Mouse (Mus musculus): Measurements from ENCODE around the gene Trim11.

Gene Trim11

DNA sequence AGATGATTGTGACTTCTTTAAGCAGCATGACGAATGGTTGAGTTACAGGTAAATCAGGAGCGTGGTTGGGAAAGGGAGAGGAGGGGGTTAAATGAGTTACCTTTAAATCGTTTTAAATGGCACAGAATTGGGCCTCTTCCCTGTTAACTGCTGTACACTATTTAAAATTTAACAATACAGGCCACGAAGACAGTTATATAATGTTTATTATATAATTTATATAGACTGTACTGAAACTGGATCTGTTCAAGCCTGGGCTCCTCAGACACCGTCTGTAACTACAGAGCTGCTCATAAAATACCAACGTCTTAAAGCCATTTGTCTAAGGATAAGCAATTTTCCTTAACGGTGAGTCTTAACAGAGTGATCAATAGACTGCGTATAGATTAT lies 22.0 kb upstream of the Trim11 start:
- no peak for DNase-seq (ENCODE audit: extremely low read depth, low read depth)

DNA sequence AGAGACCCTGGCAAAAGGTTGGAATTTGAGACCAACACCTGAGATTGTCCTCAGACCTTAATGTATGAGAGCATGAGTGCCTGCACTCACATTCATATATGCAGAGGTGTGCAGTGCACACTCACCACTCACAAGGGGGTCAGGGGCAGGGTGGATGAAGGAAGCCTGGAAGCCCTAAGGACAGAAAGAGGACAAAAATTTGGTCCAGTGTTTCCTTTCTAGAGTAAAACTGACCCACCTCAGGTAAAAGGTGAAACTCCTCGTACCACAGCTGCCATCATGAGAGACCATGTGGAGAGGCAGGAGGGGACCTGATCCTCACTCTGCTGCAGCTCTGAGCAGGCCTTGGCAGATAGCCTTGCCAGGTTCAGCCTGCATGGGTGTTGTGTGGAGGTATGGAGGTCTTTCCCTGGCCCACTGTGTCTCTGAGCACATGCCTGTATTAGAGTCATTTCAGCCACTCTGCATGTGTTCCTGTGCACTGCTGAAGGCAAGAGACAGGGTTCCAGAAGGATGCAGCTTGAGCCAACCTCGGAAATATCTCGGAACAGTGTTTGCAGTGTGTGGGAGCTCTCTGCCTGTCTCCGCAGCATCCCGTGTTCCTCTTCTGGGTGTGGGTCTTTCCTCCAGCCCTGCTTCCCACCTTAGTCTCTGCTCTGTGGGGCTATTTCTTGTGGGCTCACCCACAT lies 20.5 kb upstream of the Trim11 start:
- no peak for DNase-seq (ENCODE audit: extremely low read depth, low read depth)

DNA sequence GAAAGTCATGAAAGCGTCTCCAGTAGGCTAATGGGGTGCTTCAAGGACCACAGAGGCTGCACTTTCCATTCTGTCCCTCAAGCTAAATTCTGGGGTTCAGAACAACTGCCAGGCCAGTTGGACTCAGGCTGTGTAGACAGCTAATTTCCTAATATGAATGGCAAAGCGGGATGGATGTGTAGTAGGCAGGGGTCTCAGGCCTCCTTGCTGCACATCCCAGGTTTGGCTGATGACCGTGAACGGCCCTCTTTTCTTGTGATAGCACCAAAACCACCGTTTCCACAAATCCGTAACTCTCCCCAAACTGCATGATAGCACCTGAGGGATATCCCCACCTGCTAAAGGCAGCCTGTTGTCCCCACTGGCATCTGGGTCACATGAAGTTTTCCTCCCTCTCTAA lies 19.4 kb upstream of the Trim11 start:
- no peak for DNase-seq (ENCODE audit: extremely low read depth, low read depth)

DNA sequence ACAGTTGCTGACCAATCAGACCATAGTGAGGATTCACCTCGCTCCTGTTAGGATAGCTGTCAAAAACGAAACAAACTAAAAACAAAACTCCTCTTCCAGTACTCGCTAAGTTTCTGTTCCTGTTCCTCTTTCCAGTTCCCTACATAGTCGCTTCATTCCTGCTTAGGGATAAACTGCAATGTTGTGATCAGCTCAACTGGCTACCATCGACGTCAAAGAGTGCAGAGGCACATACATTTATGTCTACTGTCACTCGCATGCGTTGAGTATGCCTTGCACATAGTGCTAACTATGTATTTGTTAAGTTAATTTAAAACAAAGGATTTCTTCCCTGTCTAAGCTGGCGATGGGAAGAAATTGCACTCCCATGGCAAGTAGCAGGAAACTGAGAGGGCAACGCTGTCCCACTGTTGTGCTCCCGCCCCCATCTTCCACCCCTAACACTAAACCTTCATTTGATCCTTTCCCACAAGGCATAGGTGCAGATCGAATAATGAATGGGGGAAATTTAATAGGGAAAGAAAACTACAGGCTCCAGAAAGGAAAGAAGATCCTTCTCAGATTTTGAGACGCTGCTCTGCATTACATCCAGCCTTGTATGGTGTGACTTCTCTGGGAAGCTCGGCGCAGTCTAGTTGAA lies 18.6 kb upstream of the Trim11 start:
- no peak for DNase-seq (ENCODE audit: extremely low read depth, low read depth)

DNA sequence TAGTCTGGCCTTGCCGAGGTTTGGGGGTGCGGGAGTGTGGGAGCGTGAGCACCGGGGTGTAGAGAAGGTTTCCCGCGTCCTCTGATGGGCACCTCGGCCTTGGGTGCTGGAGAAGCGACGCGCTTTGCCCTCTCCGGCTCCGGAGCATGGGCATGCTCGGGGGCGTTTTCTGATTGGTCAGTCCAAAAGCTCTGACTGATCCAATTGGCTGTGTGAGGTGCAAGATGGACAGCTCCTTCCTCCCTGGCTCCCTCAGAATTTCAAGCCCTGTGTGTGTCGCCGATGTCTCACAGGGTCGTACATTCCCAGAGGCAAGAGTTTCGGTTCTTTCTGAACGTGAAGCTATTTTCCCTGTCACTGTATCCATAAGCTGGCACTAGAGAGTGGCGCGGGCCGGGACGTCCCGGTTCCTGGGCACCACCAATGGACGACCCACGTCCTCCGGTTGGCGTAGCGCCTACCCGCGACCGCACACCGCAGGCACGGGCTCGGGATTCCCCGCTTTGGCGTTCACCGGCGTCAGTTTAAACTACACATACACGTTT lies 17.9 kb upstream of the Trim11 start:
- DNase-seq (ENCODE audit: extremely low read depth, low read depth): no peak

DNA sequence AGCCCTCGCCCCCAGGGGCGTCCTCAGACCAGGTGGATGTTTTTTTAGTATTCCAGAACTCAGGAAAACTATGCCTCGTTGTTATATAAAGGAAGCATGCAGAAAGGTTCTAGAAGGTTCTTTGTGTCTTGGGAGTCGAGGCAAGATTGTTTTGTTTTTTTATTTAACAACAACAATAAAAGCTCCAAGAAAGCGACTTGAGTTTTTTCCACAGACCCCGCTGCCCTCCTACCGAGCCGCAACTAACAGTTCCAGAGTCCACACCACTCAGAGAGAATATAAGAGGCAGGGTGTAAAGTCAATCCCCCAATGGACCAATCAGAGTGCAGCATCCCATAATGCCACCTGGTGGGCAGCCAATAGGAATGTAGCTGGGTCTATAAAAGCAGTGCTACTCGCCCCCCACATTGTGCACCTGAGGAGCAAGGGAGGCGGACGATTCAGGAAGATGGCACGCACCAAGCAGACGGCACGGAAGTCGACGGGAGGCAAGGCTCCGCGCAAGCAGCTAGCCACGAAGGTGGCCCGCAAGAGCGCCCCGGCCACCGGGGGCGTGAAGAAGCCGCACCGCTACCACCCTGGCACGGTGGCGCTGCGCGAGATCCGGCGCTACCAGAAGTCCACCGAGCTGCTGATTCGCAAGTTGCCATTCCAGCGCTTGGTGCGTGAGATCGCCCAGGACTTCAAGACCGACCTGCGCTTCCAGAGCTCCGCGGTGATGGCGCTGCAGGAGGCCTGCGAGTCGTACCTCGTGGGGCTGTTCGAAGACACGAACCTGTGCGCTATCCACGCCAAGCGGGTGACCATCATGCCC lies 16.3 kb upstream of the Trim11 start:
- DNase-seq (ENCODE audit: extremely low read depth, low read depth): no peak

DNA sequence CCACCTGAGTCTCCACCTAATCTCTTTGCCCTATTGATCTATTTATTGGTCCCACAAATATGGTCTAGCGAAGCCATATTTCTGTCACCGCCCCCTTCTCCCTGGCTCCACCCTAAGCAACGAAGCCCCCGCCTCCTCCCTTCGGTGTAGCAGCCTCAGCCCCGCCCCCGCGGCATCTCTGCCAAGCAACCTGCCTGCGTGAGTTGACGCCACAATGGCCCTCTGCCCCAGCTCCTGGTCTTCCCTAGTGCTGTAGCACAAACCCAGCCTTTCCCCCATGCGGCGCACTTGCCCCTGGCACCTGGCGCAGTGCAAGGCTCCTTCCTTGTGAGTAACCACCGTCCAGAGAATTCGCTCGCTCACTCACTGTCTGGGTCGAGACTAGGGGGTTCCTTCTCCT lies 14.3 kb upstream of the Trim11 start:
- no peak for DNase-seq (ENCODE audit: extremely low read depth, low read depth)

DNA sequence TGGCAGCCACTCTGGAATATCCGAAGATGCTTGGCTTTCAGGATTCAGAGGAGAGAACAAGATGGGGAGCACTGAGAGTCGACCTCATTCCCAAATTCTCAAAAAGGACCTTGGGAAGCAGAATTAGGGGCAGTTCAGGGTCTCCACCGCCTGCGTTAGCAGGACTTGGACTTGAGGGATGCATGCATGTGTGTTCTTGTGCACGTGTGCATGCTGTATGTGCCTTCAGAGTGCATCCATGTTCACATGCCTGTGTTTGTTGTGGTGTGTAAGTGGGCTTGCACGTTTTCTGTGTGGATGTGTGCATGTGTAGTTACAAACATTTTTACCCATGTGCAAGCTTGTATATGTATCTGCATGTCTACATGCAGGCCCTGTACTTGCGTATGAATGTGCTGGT lies 13.7 kb upstream of the Trim11 start:
- DNase-seq (ENCODE audit: extremely low read depth, low read depth): no peak

DNA sequence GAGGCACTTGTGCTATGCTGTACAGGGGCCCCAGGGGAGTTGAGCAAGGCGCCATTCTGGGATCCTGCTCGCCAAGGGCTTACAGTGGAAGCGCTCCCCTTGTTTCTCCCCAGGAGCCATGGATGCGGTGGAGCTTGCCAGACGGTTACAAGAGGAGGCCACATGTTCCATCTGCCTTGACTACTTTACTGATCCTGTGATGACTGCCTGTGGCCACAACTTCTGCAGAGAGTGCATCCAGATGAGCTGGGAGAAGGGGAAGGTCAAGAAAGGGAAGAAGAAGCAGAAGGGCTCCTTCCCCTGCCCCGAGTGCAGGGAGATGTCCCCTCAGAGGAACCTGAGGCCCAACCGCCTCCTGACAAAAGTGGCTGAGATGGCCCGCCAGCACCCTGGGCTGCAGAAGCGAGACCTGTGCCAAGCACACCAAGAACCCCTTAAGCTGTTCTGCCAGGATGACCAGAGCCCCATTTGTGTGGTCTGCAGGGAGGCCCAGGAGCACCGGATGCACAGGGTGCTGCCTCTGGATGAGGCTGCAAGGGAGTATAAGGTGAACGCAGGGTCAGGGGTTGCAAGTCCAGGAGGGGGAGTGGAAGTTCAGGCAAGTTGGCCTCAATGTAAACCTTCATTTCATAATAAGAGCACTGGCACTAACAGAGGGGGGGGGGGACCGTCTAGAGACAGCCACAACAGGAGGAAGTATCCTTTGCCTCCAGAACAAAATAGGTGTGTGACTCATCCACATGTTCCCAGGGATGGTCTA lies 12.7 kb upstream of the Trim11 start:
- DNase-seq (ENCODE audit: extremely low read depth, low read depth): no peak

DNA sequence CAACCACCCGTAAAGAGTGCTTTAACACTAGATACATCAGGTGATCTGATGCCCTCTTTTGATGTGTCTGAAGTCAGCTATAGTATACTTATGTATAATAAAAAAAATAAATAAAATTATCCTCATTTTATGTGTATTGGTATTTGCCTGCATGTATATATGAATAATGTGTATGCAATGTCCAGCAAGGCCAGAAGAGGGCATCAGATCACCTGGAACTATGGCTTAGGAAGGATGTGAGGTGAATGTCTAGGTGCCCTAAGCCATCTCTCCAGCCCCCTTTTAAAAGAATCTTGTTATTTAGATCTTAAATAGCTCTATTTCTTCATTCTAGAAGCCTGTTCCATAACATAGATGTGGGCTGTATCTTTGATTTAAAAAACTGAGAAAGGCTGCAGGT lies 10.5 kb upstream of the Trim11 start:
- DNase-seq (ENCODE audit: extremely low read depth, low read depth): peak; percentile 20

DNA sequence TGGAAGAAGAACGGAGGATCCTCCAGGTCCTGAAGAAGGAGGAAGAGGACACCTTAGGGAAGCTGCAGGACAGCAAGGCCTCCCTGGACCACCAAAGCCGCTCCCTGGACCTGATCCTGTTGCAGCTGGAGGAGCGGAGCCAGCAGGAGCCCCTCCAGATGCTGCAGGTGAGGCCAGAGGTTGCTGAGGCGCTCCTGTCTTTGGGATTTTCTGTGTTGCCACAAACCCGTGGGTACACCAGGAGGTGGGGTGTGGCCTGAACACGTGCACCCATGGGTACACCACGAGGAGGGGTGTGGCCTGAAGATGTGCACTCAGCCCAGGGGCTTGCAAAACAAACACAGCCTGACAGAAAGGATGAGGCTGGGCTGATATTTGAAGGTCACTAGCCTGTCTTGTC lies 9.3 kb upstream of the Trim11 start:
- no peak for DNase-seq (ENCODE audit: extremely low read depth, low read depth)

DNA sequence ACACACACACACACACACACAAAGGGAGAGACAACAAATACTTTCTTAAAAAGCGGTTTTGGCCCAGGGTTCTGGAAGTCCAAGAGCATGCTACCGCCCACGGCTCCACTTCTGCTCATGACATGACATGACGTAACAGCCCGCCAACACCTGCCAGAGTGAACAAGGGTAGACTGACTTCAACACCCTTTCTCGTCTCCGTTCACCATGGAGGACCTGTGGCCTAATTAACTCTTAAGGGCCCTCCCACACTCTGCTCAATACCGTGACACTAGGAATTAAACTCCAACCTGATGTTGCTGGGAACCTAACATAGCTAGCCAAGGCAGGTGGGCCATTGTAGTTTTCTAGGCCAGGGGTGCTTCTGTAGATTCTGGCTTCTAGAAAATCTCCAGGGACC lies 8.9 kb upstream of the Trim11 start:
- no peak for DNase-seq (ENCODE audit: extremely low read depth, low read depth)

DNA sequence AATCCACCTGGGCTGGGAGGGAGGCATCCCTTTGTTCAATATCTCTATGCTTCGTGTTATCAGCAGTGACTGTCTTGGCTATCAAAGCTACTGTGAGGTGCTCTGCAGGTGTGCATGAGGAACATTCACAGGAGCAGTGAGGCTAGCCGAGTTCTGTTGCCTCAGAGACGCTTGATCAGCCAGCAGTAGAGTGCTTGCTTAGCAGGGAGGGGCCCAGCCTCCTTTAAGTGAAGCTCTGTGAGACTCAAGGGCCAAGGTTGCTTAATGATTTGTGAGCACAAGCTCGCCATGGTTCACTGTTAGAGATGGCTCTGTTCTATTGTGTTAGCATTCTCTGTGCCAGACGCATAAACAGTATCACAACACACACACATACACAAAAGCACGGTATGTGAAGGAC lies 8.2 kb upstream of the Trim11 start:
- DNase-seq (ENCODE audit: extremely low read depth, low read depth): no peak

DNA sequence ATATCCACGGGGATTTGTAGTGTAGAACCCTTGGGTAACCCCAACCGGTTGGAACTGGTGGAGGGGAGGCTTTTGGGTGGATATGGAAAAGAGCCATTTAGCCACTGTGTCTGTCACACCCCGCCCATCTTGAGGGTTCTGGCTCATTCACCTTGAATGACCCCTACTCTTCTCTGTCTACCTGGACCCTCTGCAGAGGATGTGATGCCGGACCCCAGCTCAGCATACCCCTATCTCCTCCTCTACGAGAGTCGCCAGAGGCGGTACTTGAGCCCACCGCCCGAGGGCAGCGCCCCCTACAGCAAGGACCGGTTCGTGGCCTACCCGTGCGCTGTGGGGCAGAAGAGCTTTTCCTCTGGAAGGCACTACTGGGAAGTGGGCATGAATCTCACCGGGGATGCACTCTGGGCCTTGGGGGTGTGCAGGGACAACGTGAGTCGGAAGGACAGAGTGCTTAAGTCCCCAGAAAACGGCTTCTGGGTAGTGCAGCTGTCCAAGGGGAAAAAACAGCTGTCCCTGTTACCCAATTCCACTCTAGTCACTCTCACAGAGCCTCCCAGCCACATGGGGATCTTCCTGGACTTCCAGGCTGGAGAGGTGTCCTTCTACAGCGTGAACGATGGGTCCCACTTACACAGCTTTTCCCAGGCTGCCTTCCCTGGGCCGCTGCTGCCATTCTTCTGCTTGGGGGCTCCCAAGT lies 6.9 kb upstream of the Trim11 start:
- no peak for DNase-seq (ENCODE audit: extremely low read depth, low read depth)

DNA sequence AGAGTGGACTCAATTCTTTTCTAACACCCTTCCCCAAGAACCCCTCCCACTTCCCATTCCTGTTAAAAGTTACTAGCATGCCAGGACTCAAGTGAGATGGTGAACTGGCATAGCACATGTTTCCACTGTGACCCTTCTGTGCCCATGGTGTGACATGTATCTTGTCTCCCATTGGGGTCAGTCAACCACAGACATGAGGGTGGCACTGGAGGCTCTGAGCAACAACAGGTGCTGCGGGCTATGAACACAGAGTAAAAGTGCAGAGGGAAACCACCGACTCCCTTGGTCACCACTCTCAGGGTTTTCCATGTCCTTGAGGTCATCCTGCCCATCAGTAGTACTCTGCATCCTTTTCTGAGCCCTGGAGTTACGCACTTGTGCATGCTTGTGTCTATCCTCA lies 6.1 kb upstream of the Trim11 start:
- DNase-seq (ENCODE audit: extremely low read depth, low read depth): no peak

DNA sequence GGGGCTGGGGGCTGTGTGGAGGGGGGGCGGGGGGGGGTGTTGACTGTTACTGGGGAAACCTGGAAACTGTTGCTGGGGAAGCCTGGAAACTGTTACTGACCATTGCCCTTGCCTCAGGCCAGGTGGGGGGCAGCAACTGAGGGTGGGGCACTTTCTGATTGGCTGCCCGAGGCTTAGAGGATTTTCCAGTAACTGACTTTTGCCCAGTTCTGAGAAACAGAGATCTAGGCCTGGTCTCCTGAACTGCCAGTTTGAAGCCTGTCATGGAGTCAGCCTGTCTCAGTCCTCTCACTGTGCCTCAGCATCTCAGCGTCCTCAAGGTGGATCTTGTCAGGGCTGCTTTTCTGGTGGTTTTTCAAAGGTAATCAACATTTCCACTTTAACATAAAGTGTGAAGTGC lies 3.5 kb upstream of the Trim11 start:
- DNase-seq (ENCODE audit: extremely low read depth, low read depth): no peak

DNA sequence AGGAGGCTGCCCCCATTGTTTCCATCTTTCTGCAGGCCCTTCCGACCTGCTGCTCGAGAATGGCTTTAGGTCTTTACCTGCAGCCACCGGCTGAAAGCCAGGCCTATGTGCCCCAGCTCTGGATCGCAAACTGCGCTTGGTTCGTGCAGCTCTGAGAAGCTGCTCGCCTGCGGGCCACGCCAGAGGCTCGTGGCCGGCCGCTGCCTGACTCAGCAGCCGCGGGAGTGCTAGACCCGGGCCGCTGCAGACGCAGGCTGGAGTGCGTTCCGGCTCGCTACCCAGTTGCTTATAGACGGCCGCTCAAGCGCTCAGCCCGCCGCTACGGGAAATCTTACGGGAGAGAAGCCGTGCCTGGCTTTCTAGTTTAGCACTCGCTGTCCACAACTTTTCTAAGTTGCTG lies 743 bp upstream of the Trim11 start:
- DNase-seq (ENCODE audit: extremely low read depth, low read depth): peak; percentile 9

DNA sequence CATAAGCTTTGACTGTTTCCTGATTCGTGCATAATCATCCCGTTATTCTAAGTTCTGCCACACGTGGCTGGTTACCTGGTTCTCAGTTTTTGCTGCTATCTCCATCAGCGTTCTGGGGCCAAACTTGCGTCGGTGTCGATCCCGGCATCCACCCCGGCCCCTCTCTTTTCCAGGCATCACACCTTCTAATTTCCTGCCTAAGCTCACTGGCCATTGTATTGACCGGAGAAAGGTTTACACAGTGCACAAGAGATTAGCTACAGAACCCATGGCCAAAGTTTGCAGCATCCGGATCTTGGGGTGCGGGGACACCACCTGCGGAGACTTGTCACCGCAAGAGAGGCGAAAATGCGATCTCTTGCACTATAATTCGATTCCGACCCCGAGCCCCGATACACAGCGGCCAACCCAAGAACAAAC lies 276 bp upstream of the Trim11 start:
- peak; percentile 13 for DNase-seq (ENCODE audit: extremely low read depth, low read depth)

DNA sequence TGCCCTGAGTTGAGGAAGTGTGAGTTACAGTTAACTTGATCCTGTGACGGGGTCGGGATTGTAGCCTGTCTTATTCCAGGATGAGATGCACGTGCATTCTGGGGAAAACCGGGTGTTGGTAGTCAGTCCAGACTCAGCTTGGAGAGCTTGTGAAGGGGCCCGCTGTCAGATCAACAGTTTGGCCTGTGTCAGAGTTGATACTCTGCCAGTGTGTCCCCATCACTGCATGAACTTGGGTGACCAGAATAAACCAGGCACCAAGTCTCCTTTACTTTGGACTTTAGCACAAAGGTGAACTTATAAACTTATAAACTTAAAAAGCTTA lies 775 bp downstream of the Trim11 start:
- peak; percentile 26 for DNase-seq (ENCODE audit: extremely low read depth, low read depth)

DNA sequence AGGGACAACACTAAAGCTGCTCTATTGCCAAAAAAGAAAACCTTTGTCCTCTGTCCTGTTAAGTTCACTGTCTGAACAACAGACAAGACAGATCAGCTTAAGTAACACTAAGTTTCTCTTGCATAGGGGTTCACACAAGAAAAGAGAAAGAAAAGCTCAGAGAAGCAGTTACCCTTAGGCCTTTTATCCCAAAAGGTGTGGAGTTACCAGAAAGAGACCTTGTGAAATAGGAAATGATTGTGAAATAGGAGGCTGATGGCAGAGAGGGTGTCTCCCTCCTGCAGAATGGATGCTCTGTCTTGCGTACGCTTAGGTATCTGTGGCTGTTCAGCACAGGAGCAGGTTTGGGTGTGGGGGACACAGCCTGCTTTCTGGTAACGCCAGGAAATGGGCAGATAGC lies 1.3 kb downstream of the Trim11 start:
- peak; percentile 18 for DNase-seq (ENCODE audit: extremely low read depth, low read depth)

DNA sequence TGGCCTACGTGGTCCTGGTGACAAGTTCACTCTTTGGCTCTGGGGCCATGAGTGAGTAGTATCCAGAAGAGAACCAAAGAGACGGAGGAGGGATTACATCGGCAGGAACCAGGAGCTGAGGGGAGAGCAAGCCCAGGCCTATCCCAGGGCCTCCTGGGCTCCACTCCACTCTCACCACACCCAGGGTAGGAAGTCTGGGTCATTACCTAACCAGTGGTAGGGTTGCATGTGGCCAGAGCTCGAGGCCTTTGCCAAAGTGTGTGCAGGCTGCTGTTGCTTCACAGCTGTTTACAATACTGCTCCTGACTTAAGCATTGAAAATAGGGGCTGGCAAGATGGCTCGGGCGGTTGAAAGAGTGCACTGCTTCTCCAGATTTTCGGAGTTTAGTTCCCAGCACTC lies 1.8 kb downstream of the Trim11 start:
- no peak for DNase-seq (ENCODE audit: extremely low read depth, low read depth)
